Mouse (Mus musculus): ENCODE data around the gene Ugp2. TPM values are rescaled to one million over a fixed set of nuclear protein-coding genes. Genes with fewer than 3 reads are reported as not detected.

The Ugp2 gene
- total and polyA plus RNA-seq, 3 experiments, result 5.9 to 6.3 TPM; not detected in 1

- no peak for TF ChIP-seq NRF1 (IDR thresholded peaks at IDR 0.05; ENCODE audit: insufficient read depth, low read depth, low read length, poor library complexity, severe bottlenecking)
- TF ChIP-seq ELF1 (IDR thresholded peaks at IDR 0.05; ENCODE audit: low read depth, low read length), result no peak
Observed at GRCm38 (mm10) chr11:21369248-21370016, 1.6 kb downstream of the Ugp2 start (continued).

- DNase-seq (ENCODE audit: low read depth, low spot score), result no peak
- no peaks in the 10 kb centered on the region for H3K27me3 ChIP-seq (ENCODE audit: control insufficient read depth in 1 of 2, insufficient read depth in 2 of 2, low read length in 2 of 2)
- peaks cover 0 to 8% of the 10 kb centered on the region in 2 experiments; a peak in 3 of 4 replicates for H3K4me1 ChIP-seq (ENCODE audit: control insufficient read depth in 1 of 2, insufficient read depth in 2 of 2, low read length in 2 of 2)
- peaks cover 0 to 9% of the 10 kb centered on the region in 2 experiments; a peak in 2 of 4 replicates for H3K36me3 ChIP-seq (ENCODE audit: control insufficient read depth in 1 of 2, insufficient read depth in 2 of 2, low read length in 2 of 2)
- H3K9ac ChIP-seq (ENCODE audit: control insufficient read depth, low read depth, low read length, poor library complexity, severe bottlenecking), result no peak overlapping the region
- no peak overlapping the region for H3K4me3 ChIP-seq (ENCODE audit: control insufficient read depth in 1 of 2, insufficient read depth in 1 of 2, low read depth in 2 of 2, low read length in 2 of 2)
- TF ChIP-seq ZMIZ1 (IDR thresholded peaks at IDR 0.05; ENCODE audit: low read depth, low read length), result no peak
- TF ChIP-seq UBTF (IDR thresholded peaks at IDR 0.05; ENCODE audit: borderline replicate concordance, insufficient read depth, low read depth, low read length), result no peak
- no peak for TF ChIP-seq MXI1 (IDR thresholded peaks at IDR 0.05; ENCODE audit: low read depth, low read length)
- TF ChIP-seq NELFE (IDR thresholded peaks at IDR 0.05; ENCODE audit: low read depth, low read length), result no peak
- no peak for TF ChIP-seq MYC (IDR thresholded peaks at IDR 0.05; ENCODE audit: low read depth, low read length)
- no peak for TF ChIP-seq ZNF384 (IDR thresholded peaks at IDR 0.05; ENCODE audit: low read depth, low read length)
- no peak for TF ChIP-seq POLR2A (IDR thresholded peaks at IDR 0.05; ENCODE audit: control insufficient read depth in 1 of 2, insufficient read depth in 1 of 2, low read depth in 1 of 2, low read length in 2 of 2, poor library complexity in 1 of 2)
- TF ChIP-seq KAT2A (conservative IDR thresholded peaks at IDR 0.05; ENCODE audit: low read depth, low read length), result no peak
- TF ChIP-seq USF1 (IDR thresholded peaks at IDR 0.05; ENCODE audit: low read depth, low read length), result no peak
- no peak for TF ChIP-seq ELF1 (IDR thresholded peaks at IDR 0.05; ENCODE audit: low read depth, low read length)
- TF ChIP-seq MAZ (IDR thresholded peaks at IDR 0.05; ENCODE audit: low read depth, low read length), result no peak
- TF ChIP-seq NRF1 (IDR thresholded peaks at IDR 0.05; ENCODE audit: insufficient read depth, low read depth, low read length, poor library complexity, severe bottlenecking), result no peak
- no peak for TF ChIP-seq CHD2 (IDR thresholded peaks at IDR 0.05; ENCODE audit: low read length)
- no peak for TF ChIP-seq SIN3A (IDR thresholded peaks at IDR 0.05; ENCODE audit: low read length)
- no peak for TF ChIP-seq BHLHE40 (IDR thresholded peaks at IDR 0.05; ENCODE audit: borderline replicate concordance, low read depth, low read length)
- TF ChIP-seq POLR2AphosphoS2 (IDR thresholded peaks at IDR 0.05; ENCODE audit: low read length), result no peak
- no peak for TF ChIP-seq USF2 (IDR thresholded peaks at IDR 0.05; ENCODE audit: borderline replicate concordance in 1 of 2, insufficient read depth in 1 of 2, low read depth in 1 of 2, low read length in 2 of 2)
- H3K9me3 ChIP-seq (replicated peaks; ENCODE audit: insufficient read depth, low read length), result no peaks in the 10 kb centered on the region
- H3K79me2 ChIP-seq (ENCODE audit: control insufficient read depth, insufficient read depth, low read length, poor library complexity), result peaks cover 2% of the 10 kb centered on the region; the same call in 1 of the 2 replicates
- H3K27ac ChIP-seq (ENCODE audit: control insufficient read depth, low read depth, low read length), result no peak overlapping the region
Observed at GRCm38 (mm10) chr11:21368466-21368865, 2.5 kb downstream of the Ugp2 start.
